Mouse (Mus musculus) bone marrow macrophage, adult 2 months (primary cell): ENCODE results near the gene Sorcs2.

Source experiments
- CTCF ChIP-seq: IDR thresholded peaks from 2 replicates; pipeline ENCODE4 v1.5.1; 2012; ENCODE audit warnings: low read depth, mild to moderate bottlenecking, low read length, moderate library complexity
- POLR2A ChIP-seq: IDR thresholded peaks from 2 replicates; pipeline ENCODE4 v1.6.1; 2012; ENCODE audit warnings: mild to moderate bottlenecking, low read depth, low read length, borderline replicate concordance

DNA sequence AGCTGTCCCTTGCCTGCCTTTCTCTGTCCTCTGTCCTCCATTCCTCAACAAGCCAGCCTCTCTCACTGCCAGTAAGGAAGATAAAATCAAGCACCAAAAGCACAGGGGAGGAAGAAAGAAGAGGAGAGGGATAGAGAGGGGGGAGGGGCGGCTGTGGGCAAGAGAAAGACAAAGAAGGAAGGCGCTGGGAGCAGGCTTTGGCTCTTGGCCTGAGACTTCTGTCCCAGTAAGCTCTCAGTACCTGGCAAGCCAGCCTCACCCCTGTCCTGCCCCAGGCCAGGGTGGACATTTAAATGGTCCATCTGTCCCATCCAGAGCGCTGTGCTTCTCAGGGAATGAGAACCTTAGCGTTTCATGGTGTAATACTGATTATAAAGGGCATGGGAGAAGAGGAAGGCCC lies 203.3 kb downstream of the Sorcs2 start:
- no peak for TF ChIP-seq CTCF
- no peak for TF ChIP-seq POLR2A
